Mouse (Mus musculus) CH12.LX (cell line): ENCODE data around the gene Cdk5rap2. TPM values are rescaled to one million over a fixed set of nuclear protein-coding genes. Genes with fewer than 3 reads are reported as not detected.

Source experiments
- DNase-seq: peaks from one replicate; pipeline ENCODE4 v3.0.0-alpha.2; 2013; ENCODE audit errors: extremely low read depth
- H3K27ac ChIP-seq: 2 replicates; pipeline ENCODE4 v1.5.1; 2012; ENCODE audit warnings: low read depth, mild to moderate bottlenecking, control low read depth, moderate library complexity; ENCODE audit not compliant: insufficient read depth
- H3K27me3 ChIP-seq: replicated peaks from 2 replicates; pipeline ENCODE3; 2012; ENCODE audit warnings: inconsistent platforms
- H3K36me3 ChIP-seq, 2 experiments: replicated peaks in 1 of 2; 2 replicates each; pipeline versions ENCODE3 to v1.6.1; 2012; ENCODE audit warnings: inconsistent platforms in 1 of 2, low read length in 1 of 2, mild to moderate bottlenecking in 1 of 2, mixed read lengths in 1 of 2, moderate library complexity in 1 of 2; ENCODE audit not compliant: control insufficient read depth in 1 of 2, insufficient read depth in 1 of 2
- H3K4me1 ChIP-seq, 2 experiments: 2 replicates each; pipeline ENCODE4 v1.6.1; 2012; ENCODE audit warnings: inconsistent platforms in 1 of 2, moderate library complexity in 1 of 2; ENCODE audit not compliant: insufficient read depth in 2 of 2, control insufficient read depth in 1 of 2
- H3K4me2 ChIP-seq: 2 replicates; pipeline ENCODE4 v1.6.1; 2012; ENCODE audit warnings: low read depth, mild to moderate bottlenecking, control low read depth; ENCODE audit not compliant: poor library complexity, insufficient read depth, severe bottlenecking
- H3K4me3 ChIP-seq, 3 experiments: fragments of 150-350 bp in 1 of 3; sonication (generic) in 1 of 3; replicated peaks in 1 of 3; 2 replicates each; pipeline versions ENCODE3 to v1.5.1; 2011 to 2012; ENCODE audit warnings: low read depth in 2 of 3, low read length in 2 of 3, mild to moderate bottlenecking in 2 of 3, moderate library complexity in 2 of 3, control low read depth in 1 of 3, improper control_type of control experiment in 1 of 3, inconsistent platforms in 1 of 3, mixed read lengths in 1 of 3; ENCODE audit not compliant: poor library complexity in 1 of 3
- H3K79me2 ChIP-seq: replicated peaks from 2 replicates; pipeline ENCODE4 v1.6.1; 2012; ENCODE audit warnings: mild to moderate bottlenecking, moderate library complexity; ENCODE audit not compliant: control insufficient read depth, poor library complexity, insufficient read depth, severe bottlenecking; ENCODE audit errors: extremely low read depth
- H3K9ac ChIP-seq: 2 replicates; pipeline ENCODE4 v1.6.1; 2012; ENCODE audit warnings: low read depth, mild to moderate bottlenecking, control low read depth, moderate library complexity; ENCODE audit not compliant: insufficient read depth
- H3K9me3 ChIP-seq: replicated peaks from 2 replicates; pipeline ENCODE3; 2012; ENCODE audit warnings: low read length, inconsistent platforms, mixed read lengths
- BHLHE40 ChIP-seq: IDR thresholded peaks from 2 replicates; pipeline ENCODE4 v1.6.1; 2011; ENCODE audit warnings: mild to moderate bottlenecking, low read depth, low read length, improper control_type of control experiment
- CHD2 ChIP-seq: IDR thresholded peaks from 2 replicates; pipeline ENCODE4 v1.6.1; 2011; ENCODE audit warnings: low read length, improper control_type of control experiment
- CTCF ChIP-seq, 2 experiments: IDR thresholded peaks in 1 of 2; conservative IDR thresholded peaks in 1 of 2; 2 replicates each; pipeline ENCODE4 v1.5.1; 2011 to 2012; ENCODE audit warnings: low read depth in 2 of 2, low read length in 2 of 2, improper control_type of control experiment in 1 of 2, inconsistent platforms in 1 of 2, mild to moderate bottlenecking in 1 of 2, moderate library complexity in 1 of 2
- E2F4 ChIP-seq: IDR thresholded peaks from 2 replicates; pipeline ENCODE4 v1.6.1; 2011; ENCODE audit warnings: low read depth, low read length, improper control_type of control experiment; ENCODE audit not compliant: insufficient replicate concordance
- ETS1 ChIP-seq: conservative IDR thresholded peaks from 2 replicates; pipeline ENCODE4 v1.6.1; 2012; ENCODE audit warnings: low read depth, mild to moderate bottlenecking, inconsistent platforms, low read length, improper control_type of control experiment, moderate library complexity
- HCFC1 ChIP-seq: IDR thresholded peaks from 2 replicates; pipeline ENCODE4 v1.6.1; 2012; ENCODE audit warnings: low read depth, mild to moderate bottlenecking, inconsistent platforms, low read length, improper control_type of control experiment
- IRF4 ChIP-seq: IDR thresholded peaks from 2 replicates; pipeline ENCODE4 v1.6.1; 2014; ENCODE audit warnings: low read depth, mild to moderate bottlenecking, inconsistent platforms, low read length, improper control_type of control experiment
- JUN ChIP-seq: IDR thresholded peaks from 2 replicates; pipeline ENCODE4 v1.6.1; 2011; ENCODE audit warnings: low read depth, mild to moderate bottlenecking, low read length, improper control_type of control experiment, moderate library complexity; ENCODE audit not compliant: insufficient read depth
- JUND ChIP-seq: conservative IDR thresholded peaks from 2 replicates; pipeline ENCODE4 v1.6.1; 2011; ENCODE audit warnings: low read depth, low read length, improper control_type of control experiment
- KAT2A ChIP-seq: IDR thresholded peaks from 2 replicates; pipeline ENCODE4 v1.6.1; 2012; ENCODE audit warnings: low read length, improper control_type of control experiment, inconsistent platforms; ENCODE audit not compliant: insufficient replicate concordance
- MAFK ChIP-seq: IDR thresholded peaks from 2 replicates; pipeline ENCODE4 v1.6.1; 2011; ENCODE audit warnings: low read length, improper control_type of control experiment; ENCODE audit not compliant: insufficient replicate concordance
- MAX ChIP-seq: IDR thresholded peaks from 2 replicates; pipeline ENCODE4 v1.6.1; 2011; ENCODE audit warnings: low read length, improper control_type of control experiment
- MAZ ChIP-seq: IDR thresholded peaks from 2 replicates; pipeline ENCODE4 v1.6.1; 2012; ENCODE audit warnings: low read depth, mild to moderate bottlenecking, inconsistent platforms, low read length, improper control_type of control experiment, moderate library complexity
- MEF2A ChIP-seq: IDR thresholded peaks from 2 replicates; pipeline ENCODE4 v1.6.1; 2014; ENCODE audit warnings: low read depth, mild to moderate bottlenecking, inconsistent platforms, low read length, improper control_type of control experiment, borderline replicate concordance
- MYC ChIP-seq: IDR thresholded peaks from 2 replicates; pipeline ENCODE4 v1.6.1; 2011; ENCODE audit warnings: low read depth, mild to moderate bottlenecking, improper control_type of control experiment, low read length
- NELFE ChIP-seq: IDR thresholded peaks from 2 replicates; pipeline ENCODE4 v1.6.1; 2011; ENCODE audit warnings: low read depth, low read length, improper control_type of control experiment
- PAX5 ChIP-seq: IDR thresholded peaks from 2 replicates; pipeline ENCODE4 v1.6.1; 2012; ENCODE audit warnings: low read length, inconsistent platforms, mixed read lengths
- POLR2A ChIP-seq: IDR thresholded peaks from 2 replicates; pipeline ENCODE4 v1.6.1; 2011; ENCODE audit warnings: low read depth, mild to moderate bottlenecking, improper control_type of control experiment, low read length
- POLR2AphosphoS2 ChIP-seq: IDR thresholded peaks from 2 replicates; pipeline ENCODE4 v1.6.1; 2011; ENCODE audit warnings: low read depth, low read length, improper control_type of control experiment
- RAD21 ChIP-seq: IDR thresholded peaks from 2 replicates; pipeline ENCODE4 v1.6.1; 2011; ENCODE audit warnings: low read depth, mild to moderate bottlenecking, low read length, improper control_type of control experiment, moderate library complexity
- SIN3A ChIP-seq: IDR thresholded peaks from 2 replicates; pipeline ENCODE4 v1.6.1; 2012; ENCODE audit warnings: low read length, improper control_type of control experiment, inconsistent platforms
- SMC3 ChIP-seq: IDR thresholded peaks from 2 replicates; pipeline ENCODE4 v1.6.1; 2011; ENCODE audit warnings: low read depth, low read length, improper control_type of control experiment
- TBP ChIP-seq: conservative IDR thresholded peaks from 2 replicates; pipeline ENCODE4 v1.6.1; 2011; ENCODE audit warnings: low read depth, low read length, improper control_type of control experiment
- TCF12 ChIP-seq: IDR thresholded peaks from 2 replicates; pipeline ENCODE4 v1.6.1; 2014; ENCODE audit warnings: low read depth, mild to moderate bottlenecking, inconsistent platforms, low read length, improper control_type of control experiment
- UBTF ChIP-seq: IDR thresholded peaks from 2 replicates; pipeline ENCODE4 v1.6.1; 2012; ENCODE audit warnings: low read depth, mild to moderate bottlenecking, inconsistent platforms, low read length, improper control_type of control experiment, moderate library complexity
- USF1 ChIP-seq: IDR thresholded peaks from 2 replicates; pipeline ENCODE4 v1.6.1; 2014; ENCODE audit warnings: low read depth, mild to moderate bottlenecking, inconsistent platforms, low read length, improper control_type of control experiment
- USF2 ChIP-seq: conservative IDR thresholded peaks from 2 replicates; pipeline ENCODE4 v1.6.1; 2011; ENCODE audit warnings: low read depth, low read length, improper control_type of control experiment
- ZC3H11A ChIP-seq: IDR thresholded peaks from 2 replicates; pipeline ENCODE4 v1.6.1; 2012; ENCODE audit warnings: low read depth, mild to moderate bottlenecking, inconsistent platforms, low read length, improper control_type of control experiment
- ZKSCAN1 ChIP-seq: IDR thresholded peaks from 2 replicates; pipeline ENCODE4 v1.6.1; 2012; ENCODE audit warnings: low read depth, inconsistent platforms, low read length, improper control_type of control experiment, borderline replicate concordance
- ZMIZ1 ChIP-seq: IDR thresholded peaks from 2 replicates; pipeline ENCODE4 v1.6.1; 2012; ENCODE audit warnings: low read depth, mild to moderate bottlenecking, inconsistent platforms, low read length, improper control_type of control experiment
- dilution Hi-C: fragments of 300-500 bp; cut with MboI; formaldehyde crosslinking; loops from 2 replicates; pipeline ENCODE4 v1.14.3; 2020; ENCODE audit warnings: low sequenced_read_pairs; ENCODE audit not compliant: extremely low pct_unique_long_range_greater_than_20kb, extremely low pct_ligation_motif_present
- in situ Hi-C: fragments of 300-500 bp; cut with MboI; formaldehyde crosslinking; loops from 3 replicates; pipeline ENCODE4 v1.14.3; 2019; ENCODE audit warnings: low sequenced_read_pairs, low pct_ligation_motif_present, low pct_unique_long_range_greater_than_20kb, mixed read lengths
- polyA plus RNA-seq: library from polyadenylated mRNA; unstranded; fragments of >175 nt; gene quantifications from 2 replicates; pipeline ENCODE4 v1.2.1, GENCODE M21; 2012; ENCODE audit warnings: low read depth; ENCODE audit not compliant: insufficient read length
- total RNA-seq, 2 experiments: library from RNA; depleted of rRNA; stranded (reverse); fragments of 300-350 nt in 1 of 2; fragments of >200 nt in 1 of 2; gene quantifications; 2 replicates each; pipeline ENCODE4 v1.2.3; 2012 to 2014

Cdk5rap2 gene
- total and polyA plus RNA-seq, 3 experiments, result 12.1 to 26.3 (median 15.9) TPM

GRCm38 (mm10) chr4:70307230-70307629 is 103.0 kb downstream of the Cdk5rap2 start:
- peak; percentile 68 for DNase-seq
- Histone ChIP-seq H3K4me1 (peaks cover 2 to 29% of the 10 kb centered on the region in 2 experiments), H3K79me2 (no peaks in the 10 kb centered on the region), H3K27me3 (no peaks in the 10 kb centered on the region), H3K36me3 (peaks cover 5 to 76% of the 10 kb centered on the region in 2 experiments), H3K4me3 (no peak overlapping the region), H3K4me2 (no peak overlapping the region), H3K27ac (no peak overlapping the region), H3K9me3 (no peaks in the 10 kb centered on the region), H3K9ac (no peak overlapping the region)
- dilution Hi-C loops (no loop called here), in situ Hi-C loops (no loop called here)
- TF ChIP-seq MAFK (no peak), ETS1 (no peak), RAD21 (peak; percentile 80), JUND (no peak), UBTF (no peak), JUN (no peak), ZC3H11A (no peak), NELFE (peak; percentile 40; the same call in 1 of the 2 replicates), MAZ (no peak), USF2 (no peak), SMC3 (peak; percentile 53), CTCF (conservative IDR thresholded peaks at IDR 0.05 in 1 of 2, IDR thresholded peaks at IDR 0.05 in 1 of 2; ENCODE audit: low read depth in 2 of 2, low read length in 2 of 2) (peak; percentile 84 to 90), TBP (no peak), ZMIZ1 (no peak), IRF4 (no peak), KAT2A (no peak), POLR2A (no peak), CHD2 (no peak), MYC (no peak), MAX (no peak), HCFC1 (no peak), PAX5 (no peak), TCF12 (0 out of 2 replicates have a peak, but pooled peaks have one; percentile 41), MEF2A (no peak), BHLHE40 (no peak), ZKSCAN1 (no peak), POLR2AphosphoS2 (no peak), E2F4 (no peak), SIN3A (no peak), USF1 (no peak)
